Mouse (Mus musculus) thymus, postnatal 4 days (tissue): ENCODE results near the gene Rorb.

Experiments
- DNase-seq: peaks from one replicate; pipeline ENCODE4 v3.0.0; 2021

Gene Rorb

DNA sequence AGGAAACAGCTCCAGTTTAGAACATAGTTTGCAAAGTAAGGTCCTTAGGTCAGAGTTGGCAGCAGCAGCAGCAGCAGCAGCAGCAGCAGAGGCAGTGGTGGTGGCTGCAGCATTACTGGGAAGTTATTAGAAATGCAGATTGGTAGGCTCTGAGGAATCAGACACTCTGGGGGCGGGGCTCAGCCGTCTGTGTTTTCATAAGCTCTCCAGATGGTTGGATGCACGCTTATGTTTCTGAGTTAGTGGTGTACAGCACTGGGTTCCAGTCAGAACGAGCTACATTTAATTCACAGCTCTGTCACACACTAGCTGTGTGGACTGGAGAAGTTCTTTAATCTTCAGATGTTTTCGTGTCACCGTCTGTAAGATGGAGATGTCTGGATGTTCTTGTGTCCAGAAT lies 105.9 kb downstream of the Rorb start:
- no peak for DNase-seq

- no peak for DNase-seq
Observed at GRCm38 (mm10) chr19:19004023-19004656, 106.9 kb downstream of the Rorb start.

DNA sequence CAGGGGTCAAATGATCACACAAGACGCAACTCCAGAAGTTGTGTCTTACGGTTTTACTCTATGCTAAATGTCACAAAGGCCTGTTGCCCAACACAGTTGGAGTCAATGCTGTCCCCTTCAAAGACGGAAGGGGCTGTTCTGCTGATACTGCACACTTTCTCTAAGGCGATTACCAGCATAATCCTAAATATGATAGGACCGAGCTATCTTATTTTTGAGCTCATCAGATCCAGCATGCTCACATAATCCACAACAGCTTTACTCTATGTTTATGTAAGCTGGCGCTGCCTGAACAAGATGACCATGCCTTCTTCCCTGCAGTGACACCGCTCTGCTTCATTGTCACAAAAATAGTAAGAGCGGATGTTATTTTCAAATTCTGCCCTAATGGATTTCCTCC lies 112.0 kb downstream of the Rorb start:
- no peak for DNase-seq

GRCm38 (mm10) chr19:18997711-18998110 lies 113.3 kb downstream of the Rorb start:
- DNase-seq, result no peak

- DNase-seq, result no peak
Observed at GRCm38 (mm10) chr19:18979996-18980395, 131.0 kb downstream of the Rorb start.

DNA sequence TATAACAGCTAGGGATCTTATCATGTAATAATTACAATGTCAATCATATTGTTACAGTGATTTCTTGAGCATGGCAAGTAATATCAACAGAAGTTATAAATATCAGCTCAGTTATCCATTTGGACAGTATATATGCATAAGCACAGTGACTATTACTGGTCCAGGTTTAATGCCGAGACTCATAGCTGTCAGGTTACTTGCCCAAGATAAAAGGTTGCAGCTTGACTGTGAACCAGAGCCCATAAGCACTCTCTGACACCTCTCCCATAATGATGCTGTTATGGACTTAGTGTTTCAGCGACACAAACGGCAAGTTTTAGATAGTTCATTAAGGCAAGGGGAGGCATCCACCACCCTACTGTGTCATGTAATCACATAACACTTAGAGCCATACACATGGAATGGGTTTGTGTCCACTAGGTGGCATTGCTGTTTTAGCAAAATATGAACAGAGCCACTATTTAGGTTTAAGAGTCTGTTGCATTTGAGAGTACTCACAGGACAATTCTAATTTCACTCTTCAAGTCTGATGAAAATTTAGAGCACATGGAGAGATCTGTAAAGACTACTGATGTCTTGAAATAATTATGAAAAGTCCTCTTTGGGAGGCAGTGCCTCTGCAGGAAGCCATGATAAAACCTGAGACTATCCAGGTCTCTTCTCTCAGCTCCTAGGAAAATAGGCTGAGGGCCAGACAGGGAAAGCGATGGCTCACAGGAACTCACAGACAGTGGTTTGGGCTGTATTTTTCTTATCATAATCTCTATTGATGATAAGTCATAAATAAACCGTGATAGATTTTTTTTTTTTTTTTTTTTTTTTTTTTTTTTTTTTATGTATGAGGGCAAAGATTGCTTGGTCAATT lies 136.0 kb downstream of the Rorb start:
- DNase-seq, result no peak

GRCm38 (mm10) chr19:18969386-18969785 lies 141.6 kb downstream of the Rorb start:
- no peak for DNase-seq

GRCm38 (mm10) chr19:18967307-18967706 lies 143.7 kb downstream of the Rorb start:
- DNase-seq, result no peak

DNA sequence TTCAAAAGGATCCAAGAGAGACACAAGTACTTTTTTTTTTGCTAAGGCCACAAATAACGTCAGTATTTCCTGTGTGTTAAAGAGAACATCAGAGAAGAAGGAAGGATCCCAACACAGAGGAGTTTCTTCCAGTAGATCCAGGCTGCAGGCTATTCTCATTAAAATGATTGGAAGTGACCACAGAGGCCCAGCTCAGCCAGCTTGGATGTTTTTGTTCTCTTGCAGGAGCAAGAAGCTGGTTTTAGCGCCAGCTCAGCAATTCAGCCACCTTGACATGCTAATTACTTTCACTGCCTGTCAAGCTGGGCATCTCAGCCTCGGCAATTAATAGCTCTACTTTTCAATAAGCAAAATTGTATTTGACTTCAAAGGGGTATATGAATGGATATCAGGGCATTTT lies 151.1 kb downstream of the Rorb start:
- DNase-seq, result no peak

DNA sequence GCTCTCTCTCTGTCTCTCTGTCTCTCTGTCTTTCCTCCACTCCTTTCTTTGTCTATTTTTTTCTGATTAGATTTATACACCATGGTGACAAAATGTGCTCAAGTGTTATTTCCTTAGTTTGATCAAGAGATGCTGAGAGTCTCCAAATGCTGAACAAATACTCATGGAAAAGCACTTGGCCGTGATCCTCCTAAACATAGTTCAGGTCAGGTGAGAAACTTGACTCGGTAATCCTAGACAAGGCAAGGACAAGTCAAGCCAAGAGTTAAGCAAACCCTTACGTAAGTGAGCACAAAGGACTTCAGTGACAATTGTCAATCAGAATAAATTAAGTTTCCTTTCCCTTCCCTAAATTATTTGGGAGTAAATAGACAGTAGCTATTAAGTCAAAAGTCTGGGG lies 158.2 kb downstream of the Rorb start:
- no peak for DNase-seq

DNA sequence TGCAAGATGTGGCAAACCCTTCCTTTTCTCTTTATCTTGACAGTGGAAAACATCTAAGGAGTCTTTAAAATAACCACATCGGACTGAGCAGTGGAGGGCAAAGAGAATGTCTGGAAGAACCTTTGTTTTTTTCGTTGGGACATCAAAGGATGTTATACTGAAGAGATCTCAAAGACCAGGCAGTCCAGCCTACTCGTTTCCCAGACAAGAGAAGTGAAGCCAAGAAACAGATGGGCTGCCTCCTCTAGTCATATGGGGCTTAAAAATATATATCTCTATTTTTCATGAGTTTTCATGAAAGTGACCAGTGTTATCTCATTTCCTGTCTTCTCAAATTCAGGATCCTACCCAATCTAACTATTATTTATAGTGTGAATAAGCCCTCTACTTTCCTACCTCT lies 163.8 kb downstream of the Rorb start:
- DNase-seq, result no peak

DNA sequence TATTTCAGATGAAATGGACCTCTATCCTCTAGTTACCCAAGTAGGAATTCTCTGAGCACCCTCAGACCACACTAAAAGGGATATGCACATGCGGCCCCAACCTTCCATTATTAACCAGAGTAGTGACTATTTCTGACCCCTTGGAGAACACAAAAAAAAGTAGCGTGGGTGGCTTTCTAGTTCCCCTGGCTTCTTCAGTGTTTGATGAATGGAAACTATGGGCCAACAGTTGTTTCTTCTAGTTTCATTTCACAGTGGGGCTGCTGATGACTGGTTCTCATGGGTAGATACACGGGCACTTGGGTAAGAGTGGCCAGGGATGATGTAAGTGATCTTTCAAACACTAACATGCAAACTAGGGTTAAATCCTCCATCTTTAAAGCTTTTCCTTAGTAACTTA lies 165.7 kb downstream of the Rorb start:
- DNase-seq, result no peak

DNA sequence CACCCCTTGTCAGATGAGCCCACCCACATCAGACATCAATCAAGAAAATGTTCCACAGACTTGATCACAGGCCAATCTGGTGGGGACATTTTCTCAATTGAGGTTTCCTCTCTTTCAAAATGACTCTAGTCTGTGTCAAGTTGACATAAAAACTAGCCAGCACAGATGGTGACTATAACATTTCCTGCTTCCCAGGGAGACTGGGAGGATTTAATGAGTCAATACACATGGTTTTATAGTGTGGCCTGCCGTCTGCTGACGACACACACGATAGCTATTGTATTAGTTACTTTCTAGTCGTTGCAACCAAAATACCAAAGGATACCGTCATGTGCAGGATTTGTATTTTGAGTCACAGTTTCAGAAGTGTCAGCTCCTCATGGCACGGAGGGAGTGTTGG lies 169.6 kb downstream of the Rorb start:
- DNase-seq, result no peak

- no peak for DNase-seq
Observed at GRCm38 (mm10) chr19:18911755-18912340, 199.1 kb downstream of the Rorb start.

GRCm38 (mm10) chr19:18909641-18910040 lies 201.4 kb downstream of the Rorb start:
- DNase-seq, result no peak

DNA sequence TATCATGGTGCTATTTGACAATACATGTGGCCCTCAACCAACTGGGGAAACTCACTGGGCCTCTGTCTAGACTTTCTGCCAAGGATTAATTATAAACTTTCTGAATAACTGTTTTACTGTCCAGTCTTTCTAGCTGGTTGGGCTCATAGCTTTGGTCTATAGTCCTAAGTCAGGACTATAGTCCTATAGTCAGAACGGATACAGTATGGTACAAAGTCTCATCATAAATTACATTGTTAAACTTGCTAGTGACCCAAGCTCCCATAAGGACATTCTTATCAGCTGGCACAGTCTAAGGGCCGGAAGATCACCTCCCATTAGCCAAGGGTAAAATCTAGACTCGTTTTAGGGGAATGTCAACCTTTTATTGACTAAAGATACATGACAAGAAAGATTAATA lies 205.5 kb downstream of the Rorb start:
- DNase-seq, result no peak

DNA sequence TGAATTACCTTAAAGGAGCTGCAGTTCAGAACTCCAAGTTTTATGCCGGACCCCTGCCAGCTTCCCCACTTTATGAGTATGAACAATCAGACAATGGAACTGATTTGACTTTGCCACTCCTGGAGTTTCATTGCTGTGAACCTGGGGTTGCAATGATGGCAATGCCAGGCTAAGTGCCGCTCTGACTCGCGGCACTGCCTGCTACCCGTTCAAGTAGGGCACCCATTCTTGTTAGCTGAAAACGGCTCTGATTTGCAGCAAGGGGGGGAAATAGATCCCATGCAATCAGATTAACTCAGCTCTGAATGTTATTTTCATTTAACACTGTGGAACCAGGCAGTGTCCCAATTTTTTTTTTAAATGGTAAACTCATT lies 208.3 kb downstream of the Rorb start:
- DNase-seq, result no peak

DNA sequence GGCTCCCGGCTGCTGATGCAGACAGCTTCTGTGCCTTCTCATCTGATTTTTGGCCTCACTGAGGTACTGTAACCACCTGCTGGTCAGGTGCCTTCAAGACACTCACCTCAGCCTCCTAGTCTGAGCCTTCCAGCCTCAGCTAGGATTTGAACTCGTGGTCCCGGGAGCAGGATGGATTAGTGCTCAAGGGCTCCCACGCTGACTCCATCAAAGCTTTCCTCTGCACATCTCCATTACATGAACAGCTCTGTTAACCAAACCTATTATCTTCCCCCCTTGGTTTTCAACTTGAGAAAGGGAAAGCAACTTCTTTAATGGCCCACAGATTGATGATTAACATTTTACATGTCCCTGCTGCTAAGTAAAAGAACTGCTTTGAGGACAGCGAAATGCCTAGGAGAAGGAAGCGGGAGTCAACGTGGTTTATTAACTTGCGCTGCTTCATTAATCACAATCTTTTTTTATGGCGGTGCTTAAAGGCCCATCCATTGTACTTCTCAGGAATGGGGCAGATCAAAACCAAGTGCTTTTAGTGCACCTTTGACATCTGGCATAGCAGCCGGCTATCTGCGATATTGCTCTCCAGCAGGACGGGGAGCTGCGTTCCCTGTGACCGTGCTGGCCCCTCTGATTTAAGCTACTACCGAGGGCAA lies 208.8 kb downstream of the Rorb start:
- no peak for DNase-seq

- DNase-seq, result no peak
Observed at GRCm38 (mm10) chr19:18898238-18898637, 212.8 kb downstream of the Rorb start.

- DNase-seq, result no peak
Observed at GRCm38 (mm10) chr19:18890216-18890615, 220.8 kb downstream of the Rorb start.

- DNase-seq, result no peak
Observed at GRCm38 (mm10) chr19:18889632-18890031, 221.4 kb downstream of the Rorb start.

GRCm38 (mm10) chr19:18889117-18889627 lies 221.8 kb downstream of the Rorb start:
- no peak for DNase-seq

DNA sequence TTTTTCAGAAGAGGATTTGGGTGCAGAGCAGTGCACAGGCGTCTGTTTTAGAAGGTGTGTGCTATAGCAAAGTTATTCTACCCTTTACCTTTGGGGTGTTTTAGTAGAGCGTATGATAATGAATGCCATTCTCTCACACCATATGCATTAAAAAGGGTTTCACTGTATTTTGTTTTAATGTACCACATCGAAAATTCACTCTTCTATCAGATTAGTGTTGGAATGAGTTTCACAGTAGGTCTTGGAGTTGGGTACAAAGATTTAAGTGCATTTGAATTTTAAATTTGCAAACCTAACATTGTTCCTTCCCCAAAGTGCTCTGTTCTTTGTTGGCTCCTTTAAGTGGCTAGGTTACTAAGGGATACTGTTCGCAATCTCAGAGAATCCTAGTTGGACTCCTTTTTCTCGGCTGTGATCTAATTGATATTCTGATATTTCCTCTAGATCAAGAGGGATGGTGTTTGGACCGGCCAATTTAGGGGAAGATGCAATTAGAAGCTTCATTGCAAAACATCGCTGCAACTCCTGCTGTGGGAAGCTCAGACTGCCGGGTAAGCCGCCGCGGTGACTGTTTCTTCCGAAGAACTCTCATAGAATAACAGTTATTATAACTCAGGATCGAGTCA lies 222.4 kb downstream of the Rorb start:
- DNase-seq, result no peak
